Mouse (Mus musculus): Measurements from ENCODE around the gene Myh7b.

The Myh7b gene

DNA sequence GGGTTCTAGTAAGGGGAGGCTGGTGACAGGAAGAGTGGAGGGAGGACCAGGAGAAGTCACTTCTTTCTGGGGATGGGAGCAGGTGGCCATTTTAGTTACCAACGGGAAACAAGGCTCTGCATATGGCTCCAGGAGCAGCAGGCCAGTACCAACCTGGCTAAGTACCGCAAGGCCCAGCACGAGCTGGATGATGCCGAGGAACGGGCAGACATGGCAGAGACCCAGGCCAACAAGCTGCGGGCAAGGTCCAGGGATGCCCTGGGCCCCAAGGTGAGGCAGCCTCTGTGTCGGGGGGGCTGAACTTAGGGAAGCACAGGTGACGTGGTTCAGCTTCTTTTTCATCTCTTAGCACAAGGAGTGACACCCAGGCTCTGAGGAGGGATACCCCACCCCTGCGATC is 22.7 kb downstream of the Myh7b start:
- DNase-seq (ENCODE audit: low read depth, low spot score): no peak

- DNase-seq (ENCODE audit: low read depth, low spot score): no peak
Observed at GRCm38 (mm10) chr2:155634562-155634961, 23.6 kb downstream of the Myh7b start.

GRCm38 (mm10) chr2:155635961-155636360 is 24.9 kb downstream of the Myh7b start:
- no peak for DNase-seq (ENCODE audit: low read depth, low spot score)

DNA sequence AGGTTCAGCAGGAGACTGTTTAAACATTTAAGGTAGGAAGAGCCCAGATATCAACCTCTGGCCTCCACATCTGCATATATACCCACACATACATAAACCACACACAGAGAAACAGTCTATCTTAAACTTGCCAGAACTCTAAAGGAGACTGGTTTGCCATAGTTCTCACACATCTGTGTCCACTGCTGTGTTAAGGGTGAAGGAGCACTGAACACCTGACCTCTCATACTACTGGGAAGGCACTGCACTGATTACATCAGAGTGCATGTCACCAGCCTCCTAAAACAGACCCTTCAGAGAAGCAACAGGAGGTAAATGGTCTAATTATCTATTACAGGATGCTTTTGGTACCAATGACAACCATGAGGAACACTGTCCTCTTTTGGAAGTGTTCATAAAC is 25.9 kb downstream of the Myh7b start:
- no peak for DNase-seq (ENCODE audit: low read depth, low spot score)

GRCm38 (mm10) chr2:155637411-155637810 is 26.4 kb downstream of the Myh7b start:
- no peak for DNase-seq (ENCODE audit: low read depth, low spot score)

GRCm38 (mm10) chr2:155640656-155641055 is 29.6 kb downstream of the Myh7b start:
- no peak for DNase-seq (ENCODE audit: low read depth, low spot score)

DNA sequence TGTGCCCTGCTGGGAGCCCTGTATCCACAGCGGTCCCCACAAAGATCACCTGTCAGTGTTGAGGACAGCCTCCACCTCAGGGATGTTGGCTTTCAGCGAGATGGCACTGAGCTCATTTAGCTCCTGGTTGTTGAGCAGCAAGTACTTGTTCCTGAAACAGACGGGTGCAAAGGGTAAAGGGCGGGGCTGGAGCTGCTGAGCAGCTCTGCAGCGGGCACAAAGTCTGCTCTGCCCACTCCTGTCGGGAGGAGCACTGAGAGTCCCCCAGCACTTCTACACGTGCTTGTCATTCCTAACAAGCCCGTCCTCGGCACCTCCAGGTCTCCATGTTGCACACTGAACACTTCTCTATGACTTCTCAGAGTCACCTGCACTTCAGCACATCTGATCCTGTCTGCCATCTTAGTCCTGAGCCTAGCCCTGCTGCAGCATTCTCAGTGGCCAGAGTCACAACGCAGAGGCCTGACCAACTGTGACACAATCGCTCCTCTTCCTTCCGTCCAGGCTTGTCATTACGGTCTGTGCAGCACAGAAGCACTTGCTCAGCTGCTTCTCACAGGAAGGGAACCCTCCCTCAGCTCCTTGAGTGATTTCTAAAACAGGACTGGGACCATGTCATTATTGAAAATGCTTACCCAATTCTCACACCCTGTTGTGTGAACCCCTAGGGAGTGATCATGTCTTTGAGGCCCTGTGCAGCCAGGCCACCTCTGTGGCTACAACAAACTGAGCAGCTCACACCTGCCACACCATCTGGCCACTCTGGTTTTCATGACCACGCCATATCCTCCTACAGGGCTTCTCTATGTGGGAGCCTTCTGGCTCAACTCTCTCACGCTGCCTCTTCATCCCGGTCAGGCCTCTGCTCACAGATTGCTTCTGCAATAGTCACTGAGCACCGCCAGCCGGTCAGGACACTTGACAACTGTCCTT is 30.8 kb downstream of the Myh7b start:
- no peak for DNase-seq (ENCODE audit: low read depth, low spot score)

- no peak for DNase-seq (ENCODE audit: low read depth, low spot score)
Observed at GRCm38 (mm10) chr2:155645746-155646145, 34.7 kb downstream of the Myh7b start.

DNA sequence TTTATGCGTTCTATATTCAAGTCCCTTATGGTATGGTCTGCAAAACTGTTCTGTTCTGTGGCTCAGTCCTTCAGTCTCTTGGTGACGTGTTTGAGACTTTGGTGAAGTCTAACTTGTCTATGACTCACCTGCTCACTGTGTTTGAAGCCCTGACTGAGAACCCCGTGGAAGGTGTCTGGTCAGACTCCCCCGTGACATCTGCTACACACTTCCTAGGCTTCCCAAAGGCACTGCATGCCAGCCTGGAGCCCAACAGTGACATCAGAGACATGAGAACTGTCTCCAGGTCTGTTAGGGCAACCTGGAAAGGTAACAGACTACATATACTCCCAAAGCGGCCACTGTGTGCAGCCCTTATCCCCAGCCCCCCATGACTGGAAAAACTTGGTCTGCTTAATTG is 41.6 kb downstream of the Myh7b start:
- no peak for DNase-seq (ENCODE audit: low read depth, low spot score)

DNA sequence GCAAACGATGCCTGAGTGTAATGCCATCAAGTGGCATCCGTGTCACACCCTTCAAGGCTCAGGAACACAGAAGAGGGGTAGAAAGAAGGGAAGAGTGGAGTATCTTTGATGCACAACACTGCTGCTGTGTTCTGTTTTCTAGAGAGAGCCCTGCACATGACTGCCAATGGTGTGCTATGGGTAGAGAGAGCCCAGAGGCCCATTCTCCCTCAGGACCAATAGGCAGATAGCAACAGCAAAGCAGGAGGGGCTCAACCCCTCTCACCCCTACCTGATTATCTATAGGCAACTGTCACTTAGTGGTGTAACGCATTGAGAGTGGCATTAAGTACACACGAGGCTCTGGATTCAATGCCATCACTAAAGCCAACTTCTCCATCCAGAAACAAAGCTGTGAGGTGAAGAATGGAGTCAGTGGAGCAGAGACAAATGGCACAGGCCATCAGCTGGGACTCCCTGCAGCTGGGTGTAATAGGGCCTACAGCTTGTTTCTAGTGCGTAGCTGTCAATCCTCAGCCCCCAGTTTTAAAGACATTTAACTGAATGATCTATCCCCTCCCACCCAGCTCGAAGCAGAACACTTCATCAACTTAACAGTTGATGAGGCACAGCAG is 44.9 kb downstream of the Myh7b start:
- no peak for DNase-seq (ENCODE audit: low read depth, low spot score)

GRCm38 (mm10) chr2:155662390-155662789 is 51.4 kb downstream of the Myh7b start:
- no peak for DNase-seq (ENCODE audit: low read depth, low spot score)

- peak; percentile 40 for DNase-seq (ENCODE audit: low read depth, low spot score)
Observed at GRCm38 (mm10) chr2:155663097-155663496, 52.1 kb downstream of the Myh7b start.

GRCm38 (mm10) chr2:155663910-155664460 is 53.0 kb downstream of the Myh7b start:
- DNase-seq (ENCODE audit: low read depth, low spot score): no peak

DNA sequence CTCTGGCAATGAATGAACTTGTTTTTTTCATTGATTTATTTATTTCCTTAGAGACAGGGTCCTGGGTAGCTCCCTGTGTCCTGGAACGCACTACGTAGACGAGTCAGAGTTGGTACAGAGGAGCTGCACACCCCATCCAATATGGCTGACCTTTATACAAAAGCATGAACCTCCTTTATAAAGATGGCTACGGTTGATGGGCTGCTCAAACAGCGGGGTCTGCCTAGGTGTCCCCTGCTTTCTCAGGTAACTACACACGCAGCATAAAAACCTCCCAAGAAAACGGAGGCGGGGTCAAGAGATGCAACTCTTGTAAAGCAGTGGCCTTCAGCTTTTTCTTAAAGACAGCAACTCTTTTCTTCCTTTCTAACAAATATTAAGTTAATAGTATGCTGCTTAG is 56.9 kb downstream of the Myh7b start:
- no peak for DNase-seq (ENCODE audit: low read depth, low spot score)

DNA sequence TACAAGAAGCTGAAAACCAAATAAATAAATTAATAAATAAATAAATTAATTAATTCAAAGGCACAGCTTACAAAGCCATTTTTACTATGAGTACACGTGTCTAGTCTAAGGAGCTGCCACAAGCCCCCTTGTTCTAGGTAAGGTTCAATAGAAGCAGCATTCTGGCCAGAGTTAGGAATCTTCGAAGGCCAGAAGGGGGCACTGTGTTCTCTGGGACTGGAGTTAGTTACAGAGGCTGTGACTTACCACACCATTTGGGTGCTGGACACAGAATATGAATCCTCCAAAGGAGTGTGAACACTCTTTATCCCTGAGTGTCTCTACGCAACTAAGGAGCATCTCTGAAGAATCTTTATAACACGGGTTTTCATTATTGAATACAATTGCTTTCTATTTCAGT is 57.4 kb downstream of the Myh7b start:
- no peak for DNase-seq (ENCODE audit: low read depth, low spot score)

DNA sequence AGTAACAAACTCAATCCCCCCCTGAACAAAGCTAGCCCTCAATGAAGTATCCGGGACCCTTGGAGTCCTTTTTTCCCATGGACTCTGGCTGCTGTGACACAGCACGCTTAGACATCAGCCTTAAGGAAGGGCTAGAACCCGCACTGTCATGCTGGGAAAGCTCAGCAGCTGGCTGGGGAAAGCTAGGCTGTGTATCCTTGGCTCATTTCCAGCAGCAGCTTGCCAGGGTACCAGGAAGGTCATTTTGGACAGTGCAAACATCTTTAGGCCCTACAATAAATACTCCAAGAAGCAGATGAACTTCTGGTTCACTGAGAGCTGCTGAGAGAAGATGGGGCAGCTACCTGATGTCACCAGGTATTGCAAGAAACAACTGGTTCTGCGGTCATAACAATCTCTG is 60.2 kb downstream of the Myh7b start:
- no peak for DNase-seq (ENCODE audit: low read depth, low spot score)

DNA sequence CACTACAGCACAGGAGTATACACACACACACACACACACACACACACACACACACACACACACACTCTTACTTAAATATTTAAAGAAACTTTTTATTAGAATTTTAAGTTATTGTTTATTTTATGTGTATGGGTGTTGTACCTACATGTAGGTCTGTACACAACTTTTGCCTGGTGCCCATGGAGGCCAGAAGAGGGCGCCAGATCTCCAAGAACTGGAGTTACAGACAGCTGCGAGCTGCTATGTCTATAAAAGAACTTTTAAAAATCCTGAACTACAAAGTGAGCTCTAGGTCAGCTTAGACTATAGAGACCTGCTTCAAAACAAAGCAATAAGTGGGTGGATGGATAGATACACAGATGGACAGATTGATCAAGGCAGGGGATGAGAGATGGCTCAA is 62.5 kb downstream of the Myh7b start:
- no peak for DNase-seq (ENCODE audit: low read depth, low spot score)

DNA sequence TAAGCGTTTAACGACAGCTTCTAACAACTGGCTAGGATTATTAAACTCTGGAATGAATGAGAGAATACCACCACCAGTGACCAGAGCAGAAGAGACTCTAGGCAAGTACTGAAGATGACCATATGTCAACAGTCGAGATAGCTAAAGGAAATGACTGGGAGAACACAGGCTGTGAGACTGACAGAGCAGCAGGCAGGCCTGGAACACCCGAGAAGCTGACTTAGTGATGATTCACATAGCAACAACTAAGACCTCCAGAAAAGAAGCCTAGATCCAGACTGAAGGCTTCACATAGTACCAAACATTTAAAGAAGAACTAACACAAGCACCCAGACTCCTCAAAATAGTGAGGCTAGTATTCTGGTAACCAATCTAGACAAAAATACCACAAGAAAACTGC is 64.1 kb downstream of the Myh7b start:
- DNase-seq (ENCODE audit: low read depth, low spot score): no peak

DNA sequence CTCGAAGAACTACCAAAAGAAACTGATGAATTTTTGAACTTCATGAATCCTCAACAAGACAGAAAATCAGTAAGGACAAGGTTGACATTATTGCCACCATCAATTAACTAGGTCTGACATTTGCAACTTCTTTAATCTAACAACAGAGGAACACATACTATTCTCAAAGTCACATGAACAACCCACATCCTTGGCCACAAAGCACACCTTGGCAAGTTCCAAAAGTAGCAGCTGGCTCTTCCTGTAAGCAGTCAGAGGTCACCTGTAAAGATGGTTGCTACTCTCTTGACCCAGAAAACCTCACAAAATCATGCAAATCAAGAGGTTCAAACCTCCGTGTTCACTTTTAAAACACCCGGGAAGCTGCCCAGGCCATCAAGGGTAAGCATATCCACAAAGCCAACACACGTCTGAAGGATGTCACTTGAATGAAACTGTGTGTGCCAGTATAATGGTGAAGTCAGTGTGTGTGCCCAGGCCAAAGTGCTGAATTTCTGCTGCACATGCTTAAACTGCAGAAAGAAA is 68.6 kb downstream of the Myh7b start:
- no peak for DNase-seq (ENCODE audit: low read depth, low spot score)

- no peak for DNase-seq (ENCODE audit: low read depth, low spot score)
Observed at GRCm38 (mm10) chr2:155680591-155680990, 69.6 kb downstream of the Myh7b start.

GRCm38 (mm10) chr2:155681194-155681593 is 70.2 kb downstream of the Myh7b start:
- no peak for DNase-seq (ENCODE audit: low read depth, low spot score)

DNA sequence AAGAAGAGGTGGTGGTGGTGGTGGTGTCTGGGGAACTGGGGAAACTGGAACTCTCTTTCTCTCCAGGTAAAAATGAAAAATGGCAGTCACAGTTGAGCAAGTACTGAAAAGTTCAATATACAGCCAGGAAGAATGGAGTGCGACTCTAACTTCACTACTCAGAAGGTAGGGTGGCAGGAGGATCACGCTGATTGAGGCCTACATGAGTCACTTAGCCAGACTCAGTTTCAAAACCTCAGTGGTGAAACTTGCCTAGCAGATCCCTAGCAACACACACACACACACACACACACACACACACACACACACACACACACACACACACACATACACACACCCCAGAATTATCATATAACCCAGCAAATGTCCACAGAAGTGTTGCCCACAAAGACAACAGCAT is 70.9 kb downstream of the Myh7b start:
- no peak for DNase-seq (ENCODE audit: low read depth, low spot score)

GRCm38 (mm10) chr2:155683137-155683536 is 72.1 kb downstream of the Myh7b start:
- DNase-seq (ENCODE audit: low read depth, low spot score): no peak
